Mouse (Mus musculus) adrenal gland, adult 18-20 months (tissue): ENCODE measurements around the gene Vps26a. TPM values are rescaled to one million over a fixed set of nuclear protein-coding genes. Genes with fewer than 3 reads are reported as not detected.

Experiments used
- DNase-seq, 2 experiments: peaks; one replicate each; pipeline ENCODE4 v3.0.0; 2021 to 2022; ENCODE audit warnings: low spot score in 2 of 2
- total RNA-seq, 2 experiments: library from RNA; stranded (reverse); gene quantifications; 1 replicate in 1 of 2; 2 replicates in 1 of 2; pipeline ENCODE4 v1.2.3; 2021

Vps26a gene
- total RNA-seq, 2 experiments from 2014 or later = 49.2 to 54.3 TPM

GRCm38 (mm10) chr10:62420399-62420798 is 66.2 kb downstream of the Vps26a start:
- no peak for DNase-seq

GRCm38 (mm10) chr10:62419422-62419821 is 67.2 kb downstream of the Vps26a start:
- no peak for DNase-seq

GRCm38 (mm10) chr10:62418831-62419356 is 67.7 kb downstream of the Vps26a start:
- no peak for DNase-seq

- no peak for DNase-seq
Observed at GRCm38 (mm10) chr10:62413606-62413982, 73.0 kb downstream of the Vps26a start.

GRCm38 (mm10) chr10:62412906-62413605 is 73.5 kb downstream of the Vps26a start:
- DNase-seq = no peak

- no peak for DNase-seq
Observed at GRCm38 (mm10) chr10:62411431-62412410, 74.9 kb downstream of the Vps26a start.

- peak; percentile 55 to 62 for DNase-seq
Observed at GRCm38 (mm10) chr10:62410943-62411342, 75.7 kb downstream of the Vps26a start.

Other genes with a start within 250 kb of the Vps26a start
- 10 to 100 TPM; 13.0 to 50.3 TPM for gene Tacr2, start 234.4 kb downstream of the Vps26a start, total RNA-seq
- 10 to 100 TPM; 26.2 to 30.2 TPM for gene Hk1, start 106.9 kb downstream of the Vps26a start, total RNA-seq
- not detected for gene Hkdc1, start 64.3 kb downstream of the Vps26a start, total RNA-seq
- gene 4930507D05Rik, start 37.3 kb downstream of the Vps26a start, total RNA-seq = under 1 TPM; 0.16 to 0.60 TPM
- 10 to 100 TPM; 32.4 to 33.5 TPM for gene Supv3l1, start 37.1 kb downstream of the Vps26a start, total RNA-seq
- gene Srgn, start 40.6 kb upstream of the Vps26a start, total RNA-seq = 10 to 100 TPM; 48.6 to 55.5 TPM
- gene Kif1bp, start 91.7 kb upstream of the Vps26a start, total RNA-seq = 10 to 100 TPM; 45.7 to 57.0 TPM
- gene Ddx21, start 115.5 kb upstream of the Vps26a start, total RNA-seq = 10 to 100 TPM; 75.4 to 79.8 TPM
- gene Ddx50, start 164.4 kb upstream of the Vps26a start, total RNA-seq = 100 to 1,000 TPM; 108 to 120 TPM
- gene Stox1, start 239.3 kb upstream of the Vps26a start, total RNA-seq = 1 to 10 TPM in 1 of 2 experiments, under 1 TPM in 1; 0.54 to 1.1 TPM